ENCODE assay signal across 9 mouse cellular contexts in genomic region chr10:127514111-127514698, GRCm38 (mm10). TPM values are rescaled to one million over a fixed set of nuclear protein-coding genes. Genes with fewer than 3 reads are reported as not detected.
DNase-seq lines count a peak whose midpoint lies in the region; ATAC-seq and TF ChIP-seq lines count a peak whose summit lies in the region.
"Had no signal": no experiment of that assay in that cellular context is flagged by ENCODE, and none has a peak within 500 bp of the region (broad histone marks: within the 10 kb centered on the region; RNA-seq: fewer than 3 reads in every experiment).

No protein-coding gene starts in this region.

- no peak for TF ChIP-seq CTCF in thymus, adult 2 months (IDR thresholded peaks at IDR 0.05; ENCODE audit: borderline replicate concordance, control insufficient read depth, extremely low read depth, insufficient read depth, low read length, poor library complexity)

- peaks cover 75% of the 10 kb centered on the region for H3K4me1 ChIP-seq in heart, embryonic 15.5 days (replicated peaks)
- peaks cover 89% of the 10 kb centered on the region for H3K4me1 ChIP-seq in forebrain, embryonic 10.5 days
- H3K4me1 ChIP-seq in intestine, embryonic 16.5 days (ENCODE audit: control insufficient read depth, insufficient read depth, low read length), result peaks cover 66% of the 10 kb centered on the region
- peaks cover 36% of the 10 kb centered on the region for H3K4me1 ChIP-seq in thymus, adult 2 months (replicated peaks; ENCODE audit: control insufficient read depth, insufficient read depth, low read length)

- H3K4me2 ChIP-seq in heart, embryonic 15.5 days, result peak overlapping the region; percentile 95
- H3K4me2 ChIP-seq in intestine, embryonic 16.5 days (ENCODE audit: low read depth, low read length), result 0 out of 2 replicates have a peak overlapping the region, but pooled peaks have one; percentile 41
- peak overlapping the region; percentile 100 for H3K4me2 ChIP-seq in myocyte (ENCODE audit: low read depth)

- no peaks in the 10 kb centered on the region for H3K79me2 ChIP-seq in myocyte (ENCODE audit: control insufficient read depth, insufficient read depth)

- H3K4me3 ChIP-seq in heart, embryonic 15.5 days, result peak overlapping the region; percentile 57
- peak overlapping the region; percentile 56 for H3K4me3 ChIP-seq in forebrain, embryonic 10.5 days
- H3K4me3 ChIP-seq in intestine, embryonic 16.5 days (ENCODE audit: low read length), result no peak overlapping the region
- peak overlapping the region; percentile 71 for H3K4me3 ChIP-seq in myocyte
- no peak overlapping the region for H3K4me3 ChIP-seq in thymus, adult 2 months (ENCODE audit: control insufficient read depth, insufficient read depth, low read length)

- H3K9me3 ChIP-seq in heart, embryonic 15.5 days (replicated peaks), result no peaks in the 10 kb centered on the region
- H3K9me3 ChIP-seq in forebrain, embryonic 10.5 days, result peaks cover 4% of the 10 kb centered on the region; the same call in 1 of the 2 replicates
- no peaks in the 10 kb centered on the region for H3K9me3 ChIP-seq in intestine, embryonic 16.5 days (ENCODE audit: control insufficient read depth, low read length)

- H3K36me3 ChIP-seq in heart, embryonic 15.5 days, result peaks cover 12% of the 10 kb centered on the region
- H3K36me3 ChIP-seq in forebrain, embryonic 10.5 days (replicated peaks), result peaks cover 24% of the 10 kb centered on the region
- peaks cover 13% of the 10 kb centered on the region for H3K36me3 ChIP-seq in intestine, embryonic 16.5 days (ENCODE audit: control insufficient read depth, insufficient read depth, low read length)
- H3K36me3 ChIP-seq in myocyte (ENCODE audit: control insufficient read depth, insufficient read depth), result peaks cover 22% of the 10 kb centered on the region
- H3K36me3 ChIP-seq in thymus, adult 2 months (ENCODE audit: control insufficient read depth, insufficient read depth, low read length), result no peaks in the 10 kb centered on the region

- intact Hi-C loops in heart, postnatal 10 days (cut with DNase I), result no loop called here

- ATAC-seq in heart, embryonic 15.5 days (replicated peaks; ENCODE audit: insufficient number of reproducible peaks, insufficient read depth, low FRiP score, low read depth), result no peak
- no peak for ATAC-seq in intestine, embryonic 16.5 days

- H3ac ChIP-seq in myocyte (ENCODE audit: control insufficient read depth, insufficient read length), result no peak overlapping the region

- H3K27me3 ChIP-seq in heart, embryonic 15.5 days, result peaks cover 60% of the 10 kb centered on the region
- H3K27me3 ChIP-seq in forebrain, embryonic 10.5 days (ENCODE audit: poor library complexity, severe bottlenecking), result peaks cover 100% of the 10 kb centered on the region
- peaks cover 58% of the 10 kb centered on the region for H3K27me3 ChIP-seq in intestine, embryonic 16.5 days (replicated peaks; ENCODE audit: control insufficient read depth, insufficient read depth, low read length)
- no peaks in the 10 kb centered on the region for H3K27me3 ChIP-seq in myocyte (ENCODE audit: control insufficient read depth, insufficient read depth, insufficient read length)
- H3K27me3 ChIP-seq in thymus, adult 2 months (ENCODE audit: control insufficient read depth, insufficient read depth, low read length), result peaks cover 5% of the 10 kb centered on the region; the same call in 1 of the 2 replicates

- H3K27ac ChIP-seq in heart, embryonic 15.5 days, result 0 out of 2 replicates have a peak overlapping the region, but pooled peaks have one; percentile 39
- peak overlapping the region; percentile 83 for H3K27ac ChIP-seq in forebrain, embryonic 10.5 days
- no peak overlapping the region for H3K27ac ChIP-seq in intestine, embryonic 16.5 days (ENCODE audit: low read length)
- no peak overlapping the region for H3K27ac ChIP-seq in thymus, adult 2 months (ENCODE audit: control insufficient read depth, insufficient read depth, low read length)

- DNase-seq in heart, postnatal 10 days, result no peak
- peak; percentile 21 for DNase-seq in forebrain, embryonic 10.5 days (ENCODE audit: extremely low spot score, low spot score)
- DNase-seq in thymus, adult 18-20 months, result no peak
- no peak for DNase-seq in thymus, adult 2 months
- no peak for DNase-seq in right cerebral cortex, postnatal 14 days

- TF ChIP-seq POLR2A in myocyte (IDR thresholded peaks at IDR 0.05; ENCODE audit: insufficient read length, low read depth), result no peak
- no peak for TF ChIP-seq POLR2A in thymus, adult 2 months (IDR thresholded peaks at IDR 0.05; ENCODE audit: control insufficient read depth, extremely low read depth, insufficient read depth, low read length, poor library complexity)

- 21% methylated on average over 13 of the region's 13 CpGs for WGBS in heart, embryonic 15.5 days
- 7% methylated on average over 13 of the region's 13 CpGs for WGBS in forebrain, embryonic 10.5 days
- 22% methylated on average over 13 of the region's 13 CpGs for WGBS in intestine, embryonic 16.5 days
- WGBS in thymus, adult 2 months, result 9% methylated on average over 13 of the region's 13 CpGs

- H3K9ac ChIP-seq in heart, embryonic 15.5 days, result no peak overlapping the region
- H3K9ac ChIP-seq in intestine, embryonic 16.5 days (ENCODE audit: low read depth, low read length), result 0 out of 2 replicates have a peak overlapping the region, but pooled peaks have one; percentile 48

TF ChIP-seq in myocyte, 11 proteins besides CTCF, POLR2A, EP300 and RAD21:
- TF ChIP-seq CEBPB (IDR thresholded peaks at IDR 0.05; ENCODE audit: insufficient read depth, poor library complexity, severe bottlenecking) (no peak), POLR2AphosphoS2 (IDR thresholded peaks at IDR 0.05; ENCODE audit: insufficient read length, low read depth) (no peak), SRF (IDR thresholded peaks at IDR 0.05; ENCODE audit: control insufficient read depth, insufficient read length, low read depth) (no peak), MAX (IDR thresholded peaks at IDR 0.05; ENCODE audit: low read depth) (no peak), TCF3 (IDR thresholded peaks at IDR 0.05; ENCODE audit: insufficient read length, low read depth) (no peak), E2F4 (IDR thresholded peaks at IDR 0.05; ENCODE audit: insufficient read depth) (no peak), REST (IDR thresholded peaks at IDR 0.05; ENCODE audit: insufficient read depth, insufficient read length) (no peak), USF1 (IDR thresholded peaks at IDR 0.05; ENCODE audit: low read depth) (no peak), TCF12 (IDR thresholded peaks at IDR 0.05; ENCODE audit: insufficient read depth, poor library complexity, severe bottlenecking) (no peak), MYOD1 (IDR thresholded peaks at IDR 0.05; ENCODE audit: control insufficient read depth in 1 of 3, insufficient read length in 2 of 3, low read depth in 2 of 3) (no peak), MYOG (IDR thresholded peaks at IDR 0.05; ENCODE audit: control insufficient read depth in 1 of 3, insufficient read depth in 1 of 3, insufficient read length in 2 of 3, low read depth in 2 of 3) (no peak)

RNA-seq across cellular contexts. Expression of gene Ndufa4l2, which starts 0.6 kb away (rescaled TPM):
- polyA plus RNA-seq in heart, embryonic 15.5 days (2015; fragmentation: Nextera tagmentation; extraction: Ambion mirVana), result 49.7 and 53.6 TPM in 2 replicates
- total RNA-seq in heart, postnatal 10 days (2021), result 10 to 100 TPM; 44.5 to 54.0 TPM
- 2.6 and 2.9 TPM in 2 replicates for polyA plus RNA-seq in forebrain, embryonic 10.5 days (2016; fragmentation: Nextera tagmentation; extraction: Ambion mirVana)
- polyA plus RNA-seq in intestine, embryonic 16.5 days (2015; fragmentation: Nextera tagmentation; extraction: Ambion mirVana), result 64.5 and 64.6 TPM in 2 replicates
- 2.9 TPM for polyA plus RNA-seq in myocyte (2012; fragmentation: generic; extraction: Trizol)
- polyA plus RNA-seq in thymus, adult 2 months (2012; rRNA removed), result 6.2 and 13.5 TPM in 2 replicates
- total RNA-seq: hematopoietic stem cell, adult 5-6 weeks had no signal

RNA-seq across cellular contexts. Expression of gene Shmt2, which starts 8.0 kb away (rescaled TPM):
- 89.8 and 106 TPM in 2 replicates for polyA plus RNA-seq in heart, embryonic 15.5 days (2015; fragmentation: Nextera tagmentation; extraction: Ambion mirVana)
- total RNA-seq in heart, postnatal 10 days (2021), result 10 to 100 TPM; 41.3 to 41.7 TPM
- polyA plus RNA-seq in forebrain, embryonic 10.5 days (2016; fragmentation: Nextera tagmentation; extraction: Ambion mirVana), result 124 and 129 TPM in 2 replicates
- polyA plus RNA-seq in intestine, embryonic 16.5 days (2015; fragmentation: Nextera tagmentation; extraction: Ambion mirVana), result 146 and 170 TPM in 2 replicates
- polyA plus RNA-seq in myocyte (2012; fragmentation: generic; extraction: Trizol), result 535 TPM
- polyA plus RNA-seq in thymus, adult 2 months (2012; rRNA removed), result 171 and 198 TPM in 2 replicates

RNA-seq across cellular contexts. Expression of gene Stac3, which starts 12.7 kb away (rescaled TPM):
- polyA plus RNA-seq in heart, embryonic 15.5 days (2015; fragmentation: Nextera tagmentation; extraction: Ambion mirVana), result 0.62 and 1.1 TPM in 2 replicates
- total RNA-seq in heart, postnatal 10 days (2021), result 1 to 10 TPM; 1.1 to 1.7 TPM
- 0.30 and 0.41 TPM in 2 replicates for polyA plus RNA-seq in forebrain, embryonic 10.5 days (2016; fragmentation: Nextera tagmentation; extraction: Ambion mirVana)
- 0.32 and 0.67 TPM in 2 replicates for polyA plus RNA-seq in intestine, embryonic 16.5 days (2015; fragmentation: Nextera tagmentation; extraction: Ambion mirVana)
- polyA plus RNA-seq in myocyte (2012; fragmentation: generic; extraction: Trizol), result 125 TPM
- polyA plus RNA-seq in thymus, adult 2 months (2012; rRNA removed), result 2.2 and 3.9 TPM in 2 replicates
- total RNA-seq: hematopoietic stem cell, adult 5-6 weeks had no signal

RNA-seq across cellular contexts. Expression of gene Nxph4, which starts 20.2 kb away (rescaled TPM):
- polyA plus RNA-seq in heart, embryonic 15.5 days (2015; fragmentation: Nextera tagmentation; extraction: Ambion mirVana), result 1.2 and 2.9 TPM in 2 replicates
- total RNA-seq in heart, postnatal 10 days (2021), result 1 to 10 TPM; 1.3 to 1.8 TPM
- 3.0 and 9.5 TPM in 2 replicates for polyA plus RNA-seq in forebrain, embryonic 10.5 days (2016; fragmentation: Nextera tagmentation; extraction: Ambion mirVana)
- polyA plus RNA-seq in intestine, embryonic 16.5 days (2015; fragmentation: Nextera tagmentation; extraction: Ambion mirVana), result 4.3 and 4.4 TPM in 2 replicates
- 3.9 TPM for polyA plus RNA-seq in myocyte (2012; fragmentation: generic; extraction: Trizol)
- polyA plus RNA-seq in thymus, adult 2 months (2012; rRNA removed), result 0.06 and 0.20 TPM in 2 replicates
- total RNA-seq: hematopoietic stem cell, adult 5-6 weeks had no signal

Comparison
In these comparisons a context has a peak if more than half of its experiments do, and no peak if none do; other contexts are left out.
1. H3K27ac ChIP-seq: peak in heart, embryonic 15.5 days (single experiment) and forebrain, embryonic 10.5 days (single experiment); none in intestine, embryonic 16.5 days (single experiment) and thymus, adult 2 months (single experiment).
2. H3K4me2 ChIP-seq: peak in every context shown above with its lines; median percentile 100 in myocyte; 95 in heart, embryonic 15.5 days; 41 in intestine, embryonic 16.5 days.
3. H3K4me3 ChIP-seq: peak in heart, embryonic 15.5 days (single experiment), forebrain, embryonic 10.5 days (single experiment) and myocyte (single experiment); none in intestine, embryonic 16.5 days (single experiment) and thymus, adult 2 months (single experiment).
4. RNA of gene Stac3, which starts 12.7 kb away (polyA plus RNA-seq): 125 TPM in myocyte (single experiment); 2.2 to 3.9 TPM in thymus, adult 2 months, 0.62 to 1.1 TPM in heart, embryonic 15.5 days, 0.30 to 0.41 TPM in forebrain, embryonic 10.5 days and 0.32 to 0.67 TPM in intestine, embryonic 16.5 days; every median in the first group is over 10 times any median in the second.